Mouse (Mus musculus) naive thymus-derived CD4-positive, alpha-beta T cell, adult 2 months (primary cell): ENCODE measurements at regions not wholly inside any gene's neighbourhood (a gene's known extent, or its start where the extent isn't known, plus 50 kb on each side); places are given as distances from the start of the nearest gene placed in this dataset.
A peak's percentile ranks its signal among the peaks of the same experiment; 100 is the strongest.

Experiments
- DNase-seq: peaks from one replicate; pipeline ENCODE4 v3.0.0-alpha.2; 2011; ENCODE audit warnings: low read depth

DNA sequence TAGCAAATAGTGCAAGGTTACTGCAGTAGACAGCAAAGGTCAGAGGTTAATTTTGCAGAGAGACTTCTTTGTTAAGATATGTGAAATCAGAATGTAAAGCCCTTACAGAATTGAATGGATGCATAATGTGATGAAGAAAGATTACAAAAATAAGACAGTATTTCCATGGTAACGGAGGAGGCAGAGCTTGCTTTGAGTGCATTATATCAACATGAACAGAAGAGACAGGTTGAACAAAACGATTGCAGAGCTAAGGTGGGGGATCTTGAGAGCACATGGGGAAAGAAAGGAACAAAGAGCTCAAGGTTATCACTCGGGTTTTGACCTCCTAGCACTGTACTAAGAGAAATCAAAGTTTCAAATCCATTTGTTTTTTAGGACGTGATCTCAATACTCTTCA is 106.2 kb upstream of the Rap2b start:
- no peak for DNase-seq

GRCm38 (mm10) chr3:61255643-61256042 is 105.8 kb upstream of the Rap2b start:
- DNase-seq: no peak

GRCm38 (mm10) chr3:61268453-61269335 is 92.7 kb upstream of the Rap2b start:
- DNase-seq: peak; percentile 56

DNA sequence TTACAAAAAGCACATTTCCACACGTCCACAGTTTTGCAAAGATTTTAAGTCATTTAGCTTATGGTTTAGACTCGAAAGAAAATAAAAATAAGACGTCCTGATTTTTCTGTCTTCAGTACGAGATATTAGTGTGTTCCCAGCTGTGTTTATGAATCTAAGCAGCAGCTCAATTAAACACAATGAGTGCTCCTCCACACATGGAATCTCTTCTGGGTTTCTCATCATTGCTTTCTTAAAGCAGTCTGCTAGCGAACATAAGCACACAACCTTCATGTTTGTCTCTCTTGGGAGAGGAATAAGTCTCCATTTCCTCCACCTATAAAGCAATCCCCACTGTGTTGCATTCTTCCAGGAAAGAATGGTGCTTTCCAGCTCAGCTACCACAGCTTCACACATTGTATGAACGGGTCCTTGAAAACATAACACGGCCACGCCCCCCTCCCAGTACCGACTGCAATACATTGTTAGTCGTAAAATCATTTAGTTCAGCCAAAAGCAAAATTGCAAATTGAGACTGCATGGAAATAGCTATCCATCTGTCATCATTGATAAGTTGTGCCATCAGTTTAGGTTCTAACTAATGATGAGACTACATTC is 75.4 kb upstream of the Rap2b start:
- DNase-seq: no peak

DNA sequence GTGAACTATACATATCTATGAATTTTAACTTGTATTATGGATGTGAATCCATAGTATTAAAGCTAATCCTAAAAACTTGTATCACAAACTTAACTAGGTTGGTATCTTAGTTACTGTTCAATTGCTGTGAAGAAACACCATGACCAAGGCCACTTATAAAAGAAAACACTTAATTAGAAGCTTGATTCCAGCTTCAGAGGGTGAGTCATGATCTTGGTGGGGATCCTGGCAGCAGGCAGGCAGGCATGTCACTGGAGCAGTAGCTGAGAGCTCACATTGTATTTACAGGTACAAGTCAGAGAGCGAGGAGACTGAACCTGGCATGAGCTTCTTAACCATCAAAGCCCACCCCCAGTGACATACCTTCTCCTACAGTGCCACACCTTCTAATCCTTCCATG is 73.2 kb upstream of the Rap2b start:
- no peak for DNase-seq

GRCm38 (mm10) chr3:61294855-61295254 is 66.6 kb upstream of the Rap2b start:
- no peak for DNase-seq

DNA sequence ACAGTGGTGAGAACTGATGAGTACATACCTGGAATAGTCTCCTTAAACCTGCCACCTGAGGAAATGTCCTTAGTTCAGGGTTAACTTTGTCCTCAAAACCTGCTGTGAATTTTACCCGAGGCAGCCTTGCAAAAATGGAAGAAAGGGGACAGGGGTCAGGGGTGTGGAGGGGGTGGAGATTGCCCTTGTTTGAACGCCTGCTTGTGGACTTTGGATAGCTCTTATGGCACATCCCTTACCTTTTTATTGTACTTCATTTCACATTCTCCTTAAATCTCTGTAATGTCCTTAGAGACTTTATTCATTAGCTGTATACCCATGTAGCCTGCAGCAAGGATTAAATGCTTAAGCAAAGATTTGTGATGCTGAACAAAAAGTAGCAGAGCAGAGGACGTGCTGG is 64.1 kb upstream of the Rap2b start:
- DNase-seq: no peak

- DNase-seq: no peak
Observed at GRCm38 (mm10) chr3:61302214-61302613, 59.2 kb upstream of the Rap2b start.

DNA sequence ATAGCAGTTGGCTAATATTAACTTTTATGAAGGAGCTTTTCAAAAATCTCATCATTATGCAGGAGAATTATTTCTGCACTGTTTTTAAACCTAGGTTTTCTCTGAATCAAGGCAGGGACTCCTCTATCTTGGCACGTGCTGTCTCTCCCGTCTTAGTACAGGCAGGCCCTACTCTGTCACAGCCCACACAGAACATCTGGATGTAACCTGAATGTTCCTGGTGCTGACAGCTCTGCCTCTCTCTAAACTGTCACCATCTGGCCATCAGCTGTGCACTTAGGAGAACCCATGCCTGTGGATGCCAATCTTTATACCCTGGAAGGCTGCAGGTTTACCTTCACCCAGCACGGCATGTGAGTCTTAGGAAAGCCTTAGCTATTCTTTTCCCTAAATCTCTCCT is 58.0 kb upstream of the Rap2b start:
- DNase-seq: no peak

DNA sequence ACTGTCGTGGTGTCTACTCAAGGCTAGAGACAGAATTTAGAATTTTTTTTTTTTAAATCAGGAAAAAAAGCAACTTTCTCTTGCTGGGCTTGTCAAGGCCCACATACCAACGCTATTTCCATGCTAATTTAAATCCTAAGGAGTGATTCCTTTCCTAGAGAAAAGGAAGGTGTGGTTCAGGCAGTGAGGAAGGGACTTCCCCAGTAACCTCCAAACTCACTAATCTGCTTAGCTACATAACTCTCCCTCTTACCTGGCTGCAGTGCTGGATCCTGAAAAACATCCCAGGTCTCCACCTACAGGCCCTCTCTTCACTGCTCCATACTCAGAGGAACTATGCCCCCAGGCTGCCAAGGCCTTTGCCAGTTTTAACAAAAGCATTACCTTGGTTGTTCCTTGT is 55.1 kb upstream of the Rap2b start:
- DNase-seq: no peak

GRCm38 (mm10) chr3:61308764-61309163 is 52.7 kb upstream of the Rap2b start:
- DNase-seq: no peak

- DNase-seq: no peak
Observed at GRCm38 (mm10) chr3:61309197-61309596, 52.2 kb upstream of the Rap2b start.
